ENCODE assay signal across 8 mouse cellular contexts in genomic region chr3:53463046-53463764, GRCm38 (mm10). TPM values are rescaled to one million over a fixed set of nuclear protein-coding genes. Genes with fewer than 3 reads are reported as not detected.
A peak's percentile ranks its signal among the peaks of the same experiment; 100 is the strongest.
DNase-seq lines count a peak whose midpoint lies in the region; ATAC-seq and TF ChIP-seq lines count a peak whose summit lies in the region.

Nhlrc3 (minus strand) TSS chr3:53463332.
Proser1 (plus strand) TSS chr3:53463666.

- peak within 1 kb of the TSS; percentile 91 for H3K27ac ChIP-seq in forebrain, embryonic 16.5 days (ENCODE audit: low read length)
- peak within 1 kb of the TSS; percentile 88 for H3K27ac ChIP-seq in lung, embryonic 15.5 days

- peaks cover 32% of the 10 kb centered on the region for H3K4me1 ChIP-seq in G1E (ENCODE audit: insufficient read depth, low read depth, low read length)
- peaks cover 47% of the 10 kb centered on the region for H3K4me1 ChIP-seq in forebrain, embryonic 16.5 days (replicated peaks; ENCODE audit: control insufficient read depth, insufficient read depth, low read length)
- H3K4me1 ChIP-seq in lung, embryonic 15.5 days = peaks cover 37% of the 10 kb centered on the region

- H3K36me3 ChIP-seq in G1E (replicated peaks) = peaks cover 50% of the 10 kb centered on the region
- peaks cover 3% of the 10 kb centered on the region; the same call in 1 of the 2 replicates for H3K36me3 ChIP-seq in forebrain, embryonic 16.5 days (ENCODE audit: control insufficient read depth, insufficient read depth)
- peaks cover 20% of the 10 kb centered on the region; the same call in 1 of the 2 replicates for H3K36me3 ChIP-seq in lung, embryonic 15.5 days

- peak within 1 kb of the TSS; percentile 87 for H3K4me3 ChIP-seq in G1E (ENCODE audit: low read depth, low read length)
- peak within 1 kb of the TSS; percentile 95 for H3K4me3 ChIP-seq in forebrain, embryonic 16.5 days (replicated peaks; ENCODE audit: low read length)
- peak within 1 kb of the TSS; percentile 97 for H3K4me3 ChIP-seq in lung, embryonic 15.5 days

- H3K4me2 ChIP-seq in forebrain, embryonic 16.5 days (ENCODE audit: low read length) = peak within 1 kb of the TSS; percentile 84
- peak within 1 kb of the TSS; percentile 76 for H3K4me2 ChIP-seq in lung, embryonic 15.5 days

- 0% methylated on average over 52 of the region's 52 CpGs for WGBS in forebrain, embryonic 16.5 days
- WGBS in lung, embryonic 15.5 days = under 1% methylated on average over 50 of the region's 52 CpGs

- H3K9me3 ChIP-seq in G1E (replicated peaks) = no peaks in the 10 kb centered on the region
- no peaks in the 10 kb centered on the region for H3K9me3 ChIP-seq in forebrain, embryonic 16.5 days (ENCODE audit: control insufficient read depth, low read length)
- no peaks in the 10 kb centered on the region for H3K9me3 ChIP-seq in lung, embryonic 15.5 days

- DNase-seq in G1E (ENCODE audit: low spot score) = peak; percentile 65
- DNase-seq in cerebellum, adult 18-20 months = peak; percentile 92 to 95
- peak; percentile 95 for DNase-seq in heart, postnatal 4 days
- peak; percentile 94 to 96 for DNase-seq in layer of hippocampus, adult 8-10 months (ENCODE audit: low spot score in 2 of 2)
- peak; percentile 94 for DNase-seq in ovary, adult 18-20 months (ENCODE audit: low spot score)
- peak; percentile 95 for DNase-seq in thymus, postnatal 0 days (ENCODE audit: low spot score)

- peak; percentile 89 for ATAC-seq in G1E (ENCODE audit: extremely low read depth, insufficient number of reproducible peaks, low FRiP score, poor library complexity, severe bottlenecking)
- peak; percentile 99 for ATAC-seq in forebrain, embryonic 16.5 days
- ATAC-seq in lung, embryonic 15.5 days (ENCODE audit: borderline replicate concordance, extremely low read depth, low FRiP score, low TSS enrichment) = peak; percentile 98

- peak within 1 kb of the TSS; percentile 87 for H3K9ac ChIP-seq in forebrain, embryonic 16.5 days (replicated peaks; ENCODE audit: low read depth, low read length)
- peak within 1 kb of the TSS; percentile 94 for H3K9ac ChIP-seq in lung, embryonic 15.5 days

- no peak for TF ChIP-seq CTCF in G1E (IDR thresholded peaks at IDR 0.05; ENCODE audit: low read depth, low read length)

- no peaks in the 10 kb centered on the region for H3K27me3 ChIP-seq in G1E (ENCODE audit: insufficient read depth, low read length)
- H3K27me3 ChIP-seq in forebrain, embryonic 16.5 days (replicated peaks; ENCODE audit: control insufficient read depth, insufficient read depth, low read length) = no peaks in the 10 kb centered on the region
- H3K27me3 ChIP-seq in lung, embryonic 15.5 days = no peaks in the 10 kb centered on the region

RNA-seq across cellular contexts. Expression of gene Nhlrc3, which starts in this region (rescaled TPM):
- total RNA-seq in G1E (2014; fragmentation: Nextera tagmentation) (20.9 and 21.6 TPM in 2 replicates), G1E (2017) (19.3 and 20.6 TPM in 2 replicates)
- polyA plus RNA-seq in G1E (2012) = 3.1 and 3.4 TPM in 2 replicates
- 9.3 and 10.6 TPM in 2 replicates for polyA plus RNA-seq in forebrain, embryonic 16.5 days (2015; fragmentation: Nextera tagmentation; extraction: Ambion mirVana)
- total RNA-seq in heart, postnatal 4 days (2021) = 1 to 10 TPM; 9.7 TPM
- total RNA-seq in layer of hippocampus, adult 8-10 months (2022) = 10 to 100 TPM in 3 of 4 experiments, 1 to 10 TPM in 1; 8.3 to 12.6 (median 10.9) TPM
- polyA plus RNA-seq in lung, embryonic 15.5 days (2015; fragmentation: Nextera tagmentation; extraction: Ambion mirVana) = 8.0 and 8.4 TPM in 2 replicates
- polyA plus RNA-seq in thymus, postnatal 0 days (2015; fragmentation: Nextera tagmentation; extraction: Ambion mirVana) = 6.3 and 6.7 TPM in 2 replicates

RNA-seq across cellular contexts. Expression of gene Proser1, which starts in this region (rescaled TPM):
- total RNA-seq in G1E (2014; fragmentation: Nextera tagmentation) = 48.3 and 58.6 TPM in 2 replicates
- total RNA-seq in G1E (2017) = 4.2 and 5.6 TPM in 2 replicates
- polyA plus RNA-seq in G1E (2012) = 46.9 and 60.8 TPM in 2 replicates
- polyA plus RNA-seq in forebrain, embryonic 16.5 days (2015; fragmentation: Nextera tagmentation; extraction: Ambion mirVana) = 27.0 and 29.7 TPM in 2 replicates
- 10 to 100 TPM; 15.5 to 16.7 TPM for total RNA-seq in heart, postnatal 4 days (2021)
- total RNA-seq in layer of hippocampus, adult 8-10 months (2022) = 10 to 100 TPM; 23.8 to 26.5 (median 24.1) TPM
- 14.1 and 19.0 TPM in 2 replicates for polyA plus RNA-seq in lung, embryonic 15.5 days (2015; fragmentation: Nextera tagmentation; extraction: Ambion mirVana)
- polyA plus RNA-seq in thymus, postnatal 0 days (2015; fragmentation: Nextera tagmentation; extraction: Ambion mirVana) = 12.3 and 19.1 TPM in 2 replicates

Comparison
In these comparisons a context has a peak if more than half of its experiments do, and no peak if none do; other contexts are left out.
1. Peak in every context shown above with its lines: DNase-seq, ATAC-seq, H3K4me3 ChIP-seq and H3K27ac ChIP-seq.